ENCODE assay signal across 8 mouse cellular contexts in the genomic region with DNA sequence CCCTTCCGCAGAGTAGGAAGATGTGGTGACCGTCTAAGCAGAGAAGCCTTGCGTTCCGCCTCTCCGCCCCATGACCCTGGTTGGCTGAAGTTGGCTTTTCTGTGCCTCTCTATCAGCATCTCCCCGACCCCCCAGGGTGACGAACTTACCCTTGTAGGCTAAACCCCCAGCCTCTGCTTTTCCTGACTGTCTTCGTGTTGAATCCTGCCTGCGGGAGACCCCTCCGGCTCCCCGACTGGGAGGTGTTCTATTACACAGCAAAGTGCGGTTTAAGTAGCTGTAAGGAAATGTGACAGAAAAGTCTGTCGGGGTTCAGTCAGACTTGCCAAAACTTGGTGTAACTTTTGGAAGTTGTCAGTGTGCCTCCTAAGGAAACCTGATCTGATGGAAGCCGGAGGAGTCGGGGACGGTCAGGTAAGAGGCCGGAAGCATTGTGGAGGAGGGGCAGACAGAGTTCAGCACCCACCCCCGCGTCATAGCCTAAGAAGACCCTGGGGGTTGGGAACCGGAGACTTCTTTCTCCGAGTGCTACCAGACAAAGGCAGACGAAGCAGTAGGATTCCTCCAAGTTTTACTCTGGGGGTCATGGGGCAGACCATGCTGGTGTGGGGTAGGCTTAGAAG. TPM values are rescaled to one million over a fixed set of nuclear protein-coding genes. Genes with fewer than 3 reads are reported as not detected.
DNase-seq lines count a peak whose midpoint lies in the region; ATAC-seq and TF ChIP-seq lines count a peak whose summit lies in the region.

No protein-coding gene starts in this region.

- WGBS in forebrain, embryonic 15.5 days, result 27% methylated on average over 22 of the region's 22 CpGs
- WGBS in liver, embryonic 14.5 days (ENCODE audit: insufficient replicate concordance), result 16% methylated on average over 22 of the region's 22 CpGs

- intact Hi-C loops in gastrocnemius, postnatal 14 days (cut with DNase I; ENCODE audit: low total_unique reads), result no loop called here

- peak overlapping the region; percentile 1; the same call in 1 of the 2 replicates for H3K4me2 ChIP-seq in forebrain, embryonic 15.5 days (replicated peaks)
- peak overlapping the region; percentile 38 for H3K4me2 ChIP-seq in liver, embryonic 14.5 days (ENCODE audit: low read depth)

- peak overlapping the region; percentile 41 for H3K4me3 ChIP-seq in ES-Bruce4 (ENCODE audit: low read depth, low read length)
- no peak overlapping the region for H3K4me3 ChIP-seq in forebrain, embryonic 15.5 days
- peak overlapping the region in 1 of 2 experiments; percentile 1; a peak in 2 of 4 replicates for H3K4me3 ChIP-seq in liver, embryonic 14.5 days (ENCODE audit: insufficient read depth in 1 of 2, low read depth in 2 of 2, low read length in 2 of 2)

- H3K36me3 ChIP-seq in ES-Bruce4 (ENCODE audit: control insufficient read depth, insufficient read depth, low read length, poor library complexity, severe bottlenecking), result no peaks in the 10 kb centered on the region
- no peaks in the 10 kb centered on the region for H3K36me3 ChIP-seq in forebrain, embryonic 15.5 days
- H3K36me3 ChIP-seq in liver, embryonic 14.5 days (replicated peaks; ENCODE audit: control insufficient read depth, insufficient read depth, low read depth), result no peaks in the 10 kb centered on the region

- H3K4me1 ChIP-seq in ES-Bruce4 (ENCODE audit: control insufficient read depth, insufficient read depth, low read length), result peaks cover 4% of the 10 kb centered on the region
- no peaks in the 10 kb centered on the region for H3K4me1 ChIP-seq in forebrain, embryonic 15.5 days
- no peaks in the 10 kb centered on the region for H3K4me1 ChIP-seq in liver, embryonic 14.5 days (replicated peaks; ENCODE audit: control insufficient read depth in 2 of 2, insufficient read depth in 2 of 2, low read length in 1 of 2)

- peak overlapping the region; percentile 23; the same call in 1 of the 2 replicates for H3K27ac ChIP-seq in ES-Bruce4 (ENCODE audit: insufficient read depth, low read length)
- no peak overlapping the region for H3K27ac ChIP-seq in forebrain, embryonic 15.5 days (replicated peaks)
- H3K27ac ChIP-seq in liver, embryonic 14.5 days, result no peak overlapping the region

- no peaks in the 10 kb centered on the region for H3K27me3 ChIP-seq in ES-Bruce4 (ENCODE audit: control insufficient read depth, insufficient read depth, low read length, poor library complexity, severe bottlenecking)
- peaks cover 6% of the 10 kb centered on the region; the same call in 1 of the 2 replicates for H3K27me3 ChIP-seq in forebrain, embryonic 15.5 days
- H3K27me3 ChIP-seq in liver, embryonic 14.5 days (ENCODE audit: control insufficient read depth, insufficient read depth, low read length), result peaks cover 5% of the 10 kb centered on the region

- peaks cover 6% of the 10 kb centered on the region; the same call in 1 of the 2 replicates for H3K9me3 ChIP-seq in ES-Bruce4 (replicated peaks; ENCODE audit: control insufficient read depth, insufficient read depth, low read length, poor library complexity, severe bottlenecking)
- no peaks in the 10 kb centered on the region for H3K9me3 ChIP-seq in forebrain, embryonic 15.5 days
- H3K9me3 ChIP-seq in liver, embryonic 14.5 days (ENCODE audit: control insufficient read depth, low read length), result no peaks in the 10 kb centered on the region

- TF ChIP-seq EP300 in ES-Bruce4 (IDR thresholded peaks at IDR 0.05; ENCODE audit: insufficient read depth, low read depth, low read length), result 0 out of 2 replicates have a peak, but pooled peaks have one; percentile 39
- no peak for TF ChIP-seq EP300 in liver, embryonic 14.5 days (IDR thresholded peaks at IDR 0.05; ENCODE audit: low read depth)

- peak; percentile 2 for DNase-seq in gastrocnemius, postnatal 25 days
- no peak for DNase-seq in gastrocnemius, postnatal 14 days
- DNase-seq in liver, embryonic 14.5 days (ENCODE audit: low read depth in 3 of 3, low spot score in 3 of 3), result no peak
- no peak for DNase-seq in right cerebral cortex, postnatal 25 days
- DNase-seq in layer of hippocampus, postnatal 36 days, result no peak
- no peak for DNase-seq in kidney, postnatal 14 days

- no peak for TF ChIP-seq CTCF in ES-Bruce4 (IDR thresholded peaks at IDR 0.05; ENCODE audit: low read depth, low read length)
- TF ChIP-seq CTCF in liver, embryonic 14.5 days (IDR thresholded peaks at IDR 0.05; ENCODE audit: low read depth), result no peak

- TF ChIP-seq POLR2A in ES-Bruce4 (IDR thresholded peaks at IDR 0.05; ENCODE audit: insufficient read depth, low read length), result no peak

- H3K9ac ChIP-seq in ES-Bruce4 (ENCODE audit: low read depth, poor library complexity, severe bottlenecking), result no peak overlapping the region
- no peak overlapping the region for H3K9ac ChIP-seq in forebrain, embryonic 15.5 days (replicated peaks)
- H3K9ac ChIP-seq in liver, embryonic 14.5 days (replicated peaks), result no peak overlapping the region

- ATAC-seq in forebrain, embryonic 15.5 days (replicated peaks), result no peak
- no peak for ATAC-seq in liver, embryonic 14.5 days (ENCODE audit: insufficient read depth)

RNA-seq across cellular contexts. Expression of a gene that starts 27.1 kb away (rescaled TPM):
- total RNA-seq in gastrocnemius, postnatal 25 days (2021), result 10 to 100 TPM; 34.0 to 41.1 TPM
- 10 to 100 TPM; 32.2 to 38.1 TPM for total RNA-seq in gastrocnemius, postnatal 14 days (2021)
- polyA plus RNA-seq in ES-Bruce4 (2011; ENCODE audit: insufficient read depth, insufficient read length, low read depth, missing spikeins), result not detected in 2 replicates
- not detected in 2 replicates for polyA plus RNA-seq in forebrain, embryonic 15.5 days (2015; fragmentation: Nextera tagmentation; extraction: Ambion mirVana)
- polyA plus RNA-seq in liver, embryonic 14.5 days (2012; rRNA removed), result not detected in 2 replicates
- not detected in 2 replicates for polyA plus RNA-seq in liver, embryonic 14.5 days (2014; fragmentation: Nextera tagmentation; extraction: Ambion mirVana)
- not detected for total RNA-seq in layer of hippocampus, postnatal 36 days (2021)

RNA-seq across cellular contexts. Expression of a gene that starts 58.1 kb away (rescaled TPM):
- not detected for total RNA-seq in gastrocnemius, postnatal 25 days (2021)
- total RNA-seq in gastrocnemius, postnatal 14 days (2021), result not detected
- not detected in 2 replicates for polyA plus RNA-seq in ES-Bruce4 (2011; ENCODE audit: insufficient read depth, insufficient read length, low read depth, missing spikeins)
- polyA plus RNA-seq in forebrain, embryonic 15.5 days (2015; fragmentation: Nextera tagmentation; extraction: Ambion mirVana), result not detected in 2 replicates
- polyA plus RNA-seq in liver, embryonic 14.5 days (2012; rRNA removed), result 0.01 TPM in 1 of 2 replicates, not detected in the other
- polyA plus RNA-seq in liver, embryonic 14.5 days (2014; fragmentation: Nextera tagmentation; extraction: Ambion mirVana), result not detected in 2 replicates
- total RNA-seq in layer of hippocampus, postnatal 36 days (2021), result not detected

Comparison
In these comparisons a context has a peak if more than half of its experiments do, and no peak if none do; other contexts are left out.
1. RNA of a gene that starts 27.1 kb away (total RNA-seq): 34.0 to 41.1 TPM in gastrocnemius, postnatal 25 days and 32.2 to 38.1 TPM in gastrocnemius, postnatal 14 days; not detected in layer of hippocampus, postnatal 36 days; every median in the first group is over 10 times any median in the second.